Mouse (Mus musculus) cerebellum, adult 9-11 months (tissue): Measurements from ENCODE around the gene Fbn1.

Source experiments
- DNase-seq: peaks from one replicate; pipeline ENCODE4 v3.0.0; 2022

Fbn1 gene

GRCm38 (mm10) chr2:125452369-125453097 is 55.3 kb downstream of the Fbn1 start:
- DNase-seq = no peak

DNA sequence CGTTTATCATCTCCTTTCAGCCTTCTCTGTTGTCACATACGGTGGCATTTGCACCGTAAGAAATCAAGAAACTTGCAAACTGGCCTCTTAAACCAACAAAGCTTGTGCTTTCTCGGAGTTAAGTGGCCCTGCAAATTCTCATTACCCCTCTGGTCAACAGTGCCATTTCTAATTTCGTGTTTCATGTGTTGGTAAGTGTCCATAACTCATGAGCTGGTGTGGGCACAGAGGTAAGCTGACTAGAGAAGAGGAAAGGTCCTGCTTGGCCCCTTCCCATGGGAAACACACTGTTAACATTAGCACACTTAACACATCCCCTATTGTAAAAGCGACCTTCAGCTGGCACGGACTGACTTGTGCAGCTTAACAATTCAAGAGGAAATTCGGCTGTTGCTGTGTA is 58.4 kb downstream of the Fbn1 start:
- DNase-seq = no peak

GRCm38 (mm10) chr2:125448881-125449280 is 58.9 kb downstream of the Fbn1 start:
- no peak for DNase-seq

- no peak for DNase-seq
These were observed 60.4 kb downstream of the Fbn1 start for GRCm38 (mm10) chr2:125447274-125447898.

GRCm38 (mm10) chr2:125438381-125438780 is 69.4 kb downstream of the Fbn1 start:
- no peak for DNase-seq

- no peak for DNase-seq
These were observed 71.6 kb downstream of the Fbn1 start for GRCm38 (mm10) chr2:125436240-125436639.

- no peak for DNase-seq
These were observed 74.3 kb downstream of the Fbn1 start for GRCm38 (mm10) chr2:125433524-125433923.

- DNase-seq = peak; percentile 7
These were observed 76.3 kb downstream of the Fbn1 start for GRCm38 (mm10) chr2:125431491-125431890.

GRCm38 (mm10) chr2:125428811-125429438 is 78.9 kb downstream of the Fbn1 start:
- DNase-seq = no peak

DNA sequence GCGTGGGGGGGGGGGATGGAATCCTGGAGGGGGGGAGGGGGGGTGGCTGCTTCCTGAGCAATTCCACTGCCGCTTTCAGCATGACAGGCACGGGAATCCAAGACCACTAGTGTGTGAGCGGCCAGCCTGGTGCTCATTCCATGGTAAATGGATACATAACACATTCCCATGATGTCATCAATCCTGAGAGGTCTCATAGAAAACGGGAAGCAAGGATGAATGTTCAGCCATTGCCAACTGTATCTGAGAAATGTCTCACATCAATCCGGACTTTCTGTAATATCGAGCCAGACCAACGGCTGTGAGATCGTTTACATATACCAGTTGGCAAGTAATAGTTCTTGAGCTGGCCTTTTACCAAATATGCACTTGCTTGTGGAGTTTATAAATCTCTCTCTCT is 87.2 kb downstream of the Fbn1 start:
- no peak for DNase-seq

GRCm38 (mm10) chr2:125419681-125420080 is 88.1 kb downstream of the Fbn1 start:
- DNase-seq = no peak

- no peak for DNase-seq
These were observed 89.2 kb downstream of the Fbn1 start for GRCm38 (mm10) chr2:125418546-125418945.

- DNase-seq = no peak
These were observed 91.1 kb downstream of the Fbn1 start for GRCm38 (mm10) chr2:125416541-125417245.

GRCm38 (mm10) chr2:125412351-125412750 is 95.4 kb downstream of the Fbn1 start:
- no peak for DNase-seq

DNA sequence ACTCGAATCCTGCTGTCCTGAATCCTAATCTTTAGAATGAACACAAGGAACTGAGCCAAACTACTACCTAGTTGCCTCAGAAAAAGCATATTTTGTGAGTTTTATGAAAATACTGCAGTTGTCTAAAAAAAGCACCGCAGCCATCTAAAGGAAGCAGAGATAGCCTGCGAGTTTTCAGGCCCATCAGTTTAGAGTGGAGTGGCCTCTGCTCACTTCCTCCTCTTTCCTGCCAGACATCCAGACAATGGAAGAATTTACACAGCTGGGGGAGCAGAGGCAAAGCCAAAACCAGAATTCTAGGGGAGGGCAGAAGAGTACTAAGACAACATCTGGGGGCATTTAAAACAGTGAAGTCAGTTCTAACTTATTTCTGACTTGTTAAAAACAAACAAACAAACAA is 96.0 kb downstream of the Fbn1 start:
- no peak for DNase-seq

DNA sequence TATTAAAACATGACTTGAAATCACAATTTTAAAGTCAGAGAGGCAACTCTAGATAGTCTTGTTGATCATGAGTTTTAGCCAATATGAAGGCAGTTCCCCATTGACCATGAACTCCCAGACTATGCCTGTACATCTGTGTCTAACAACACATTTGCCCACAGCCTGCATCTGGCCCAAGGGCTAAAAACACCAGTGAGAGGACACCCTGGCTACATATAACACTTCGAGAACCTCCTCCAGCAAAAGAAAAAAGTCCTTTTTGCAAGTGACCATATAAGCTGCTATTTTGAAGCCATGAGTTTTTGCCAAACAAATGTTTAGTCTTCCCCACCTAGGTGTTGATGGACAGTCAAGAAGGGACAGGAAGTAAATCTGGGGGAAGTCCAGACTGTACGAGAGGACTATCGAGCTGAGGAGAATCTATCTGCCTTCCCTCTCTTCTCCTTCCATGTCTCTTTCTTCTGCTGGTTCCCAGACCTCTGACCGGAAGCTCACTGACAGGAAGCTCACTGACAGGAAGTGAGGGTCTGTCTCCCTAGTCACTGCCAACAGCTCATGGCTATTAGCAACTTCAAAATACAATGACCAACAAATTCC is 103.2 kb downstream of the Fbn1 start:
- DNase-seq = no peak

GRCm38 (mm10) chr2:125402276-125402675 is 105.5 kb downstream of the Fbn1 start:
- no peak for DNase-seq

DNA sequence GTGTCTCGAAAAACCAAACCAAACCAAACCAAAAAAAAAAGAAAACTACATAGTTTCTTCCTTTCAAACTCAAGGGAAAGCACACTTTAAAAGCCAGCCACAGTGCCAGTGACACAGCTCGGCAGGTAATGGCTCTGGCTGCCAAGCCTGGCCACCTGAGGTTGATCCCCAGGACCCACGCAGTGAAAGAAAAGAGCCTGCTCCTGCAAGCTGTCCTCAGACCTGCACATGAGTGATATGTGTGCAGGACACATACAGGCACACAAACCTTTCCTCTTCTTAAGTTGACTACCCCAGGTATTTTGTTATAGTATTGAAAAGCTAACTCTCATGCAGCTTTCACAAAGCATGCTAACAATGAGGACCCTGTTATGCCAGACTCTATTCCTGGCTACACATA is 107.7 kb downstream of the Fbn1 start:
- DNase-seq = no peak

DNA sequence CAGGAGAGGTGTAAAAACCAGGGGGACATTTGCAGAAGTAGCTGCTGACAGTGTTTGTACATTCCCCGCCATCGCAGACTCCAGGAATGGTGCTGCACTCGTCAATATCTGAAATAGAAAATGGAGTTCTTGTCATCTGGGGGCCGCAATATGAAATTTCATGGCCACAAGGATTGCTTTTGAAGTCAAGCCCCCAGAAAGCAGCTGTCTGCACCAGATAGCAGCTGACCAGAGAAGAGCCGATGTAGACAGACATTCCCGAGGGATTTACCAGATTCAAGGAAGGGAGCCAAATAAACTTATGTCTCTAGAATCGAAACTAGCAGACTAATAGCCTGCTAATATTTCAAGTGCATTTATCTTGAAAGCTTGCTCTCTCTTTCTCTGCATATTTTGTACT is 110.0 kb downstream of the Fbn1 start:
- DNase-seq = no peak

DNA sequence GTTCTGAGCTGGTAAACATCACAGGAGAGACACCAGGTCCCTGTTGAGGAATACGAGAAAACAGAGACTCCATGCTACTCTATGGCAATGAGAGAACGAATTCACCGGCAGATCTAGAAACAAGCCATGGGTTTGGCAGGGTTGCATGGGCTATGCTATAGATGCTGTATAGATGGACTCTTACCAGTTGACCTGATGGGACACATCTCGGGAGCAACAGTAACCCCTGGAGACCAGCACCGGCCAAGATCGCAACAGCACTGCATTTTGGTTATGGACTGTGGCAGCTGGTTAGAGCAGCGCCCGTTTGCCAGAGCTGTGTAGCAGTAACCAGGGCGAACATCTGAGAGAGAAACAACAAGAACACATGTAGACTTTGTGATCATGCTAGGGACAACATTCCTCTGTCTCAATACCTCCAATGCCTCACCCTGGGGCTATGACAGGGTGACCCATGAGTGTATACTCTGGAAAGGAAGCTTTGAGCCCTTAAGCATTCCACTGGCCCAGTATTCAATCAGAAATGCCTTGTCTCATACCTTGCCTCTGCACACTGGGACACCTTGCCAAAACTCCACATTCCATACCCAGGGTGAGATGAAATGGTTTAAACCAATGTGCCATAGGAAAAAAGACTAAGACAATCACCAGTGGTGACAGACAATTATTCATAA is 113.2 kb downstream of the Fbn1 start:
- DNase-seq = no peak

- DNase-seq = no peak
These were observed 116.2 kb downstream of the Fbn1 start for GRCm38 (mm10) chr2:125391582-125391981.

DNA sequence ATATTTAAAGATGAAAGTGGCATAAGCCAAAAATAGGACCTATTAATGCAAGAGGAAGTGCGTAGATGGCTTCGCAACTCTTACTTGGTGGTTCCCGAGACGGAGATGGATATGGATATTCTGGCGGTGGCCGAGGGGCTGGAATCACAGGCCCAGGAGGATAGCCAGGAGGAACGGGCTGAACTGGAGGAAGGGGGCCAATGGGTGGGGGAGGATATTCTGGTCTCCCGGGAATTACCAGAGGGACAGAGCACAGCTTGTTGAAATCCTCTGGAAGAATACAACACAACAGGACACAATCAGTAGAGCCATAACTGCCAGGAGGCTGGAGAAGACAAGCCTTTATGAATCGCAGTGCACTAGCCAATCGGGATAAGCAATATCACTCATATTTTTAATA is 118.0 kb downstream of the Fbn1 start:
- no peak for DNase-seq
